Mouse (Mus musculus) lung, postnatal 0 days (tissue): Measurements from ENCODE around the gene Jmjd8. TPM values are rescaled to one million over a fixed set of nuclear protein-coding genes. Genes with fewer than 3 reads are reported as not detected.

ENCODE experiments used
- ATAC-seq: fragments of 200-750 bp; cut with Nextera tagmentation; 2 replicates; pipeline ENCODE4 v1.8.0; 2017; ENCODE audit warnings: moderate library complexity
- DNase-seq: peaks from one replicate; pipeline ENCODE4 v3.0.0-alpha.2; 2016; ENCODE audit warnings: low spot score
- H3K27ac ChIP-seq: fragments of 300-500 bp; sonication (generic); 2 replicates; pipeline ENCODE4 v1.5.1; 2014; ENCODE audit warnings: antibody characterized with exemption, mild to moderate bottlenecking, low read length, mixed read lengths
- H3K27me3 ChIP-seq: fragments of 300-500 bp; sonication (generic); replicated peaks from 2 replicates; pipeline ENCODE4 v1.6.1; 2014; ENCODE audit warnings: low read length, mixed read lengths; ENCODE audit not compliant: insufficient read depth
- H3K36me3 ChIP-seq: fragments of 300-500 bp; sonication (generic); 2 replicates; pipeline ENCODE4 v1.6.1; 2014; ENCODE audit warnings: low read length, mixed read lengths; ENCODE audit not compliant: insufficient read depth
- H3K4me1 ChIP-seq: fragments of 300-500 bp; sonication (generic); 2 replicates; pipeline ENCODE4 v1.6.1; 2014; ENCODE audit warnings: antibody characterized with exemption, low read depth, low read length, mixed read lengths; ENCODE audit not compliant: insufficient read depth
- H3K4me2 ChIP-seq: fragments of 300-500 bp; sonication (generic); replicated peaks from 2 replicates; pipeline ENCODE4 v1.6.1; 2014; ENCODE audit warnings: low read depth, mild to moderate bottlenecking, low read length, moderate library complexity, mixed read lengths
- H3K4me3 ChIP-seq: fragments of 300-500 bp; sonication (generic); 2 replicates; pipeline ENCODE4 v1.5.1; 2014; ENCODE audit warnings: low read depth, low read length
- H3K9ac ChIP-seq: fragments of 300-500 bp; sonication (generic); replicated peaks from 2 replicates; pipeline ENCODE4 v1.6.1; 2014; ENCODE audit warnings: low read depth, mild to moderate bottlenecking
- H3K9me3 ChIP-seq: fragments of 300-500 bp; sonication (generic); 2 replicates; pipeline ENCODE4 v1.6.1; 2016; ENCODE audit warnings: low read length, mixed read lengths
- CTCF ChIP-seq: IDR thresholded peaks from 2 replicates; pipeline ENCODE4 v1.5.1; 2016; ENCODE audit warnings: antibody characterized with exemption, mild to moderate bottlenecking
- EP300 ChIP-seq: IDR thresholded peaks from 2 replicates; pipeline ENCODE4 v1.6.1; 2016; ENCODE audit warnings: antibody characterized with exemption, mild to moderate bottlenecking, control low read depth
- WGBS: fragments of 180-500 bp; shearing (Covaris S2); extraction: QIAGEN DNeasy Blood & Tissue Kit; methylation state at CpG from one replicate; pipeline ENCODE4 v1.1.7; 2014; 5-methylcytosine and 5-hydroxymethylcytosine counted together
- microRNA-seq: library from miRNA; unstranded; fragments of <30 nt; microRNA quantifications from one replicate; pipeline ENCODE4, GENCODE M21; 2016
- polyA plus RNA-seq: library from polyadenylated mRNA; unstranded; fragments of >200 nt; fragmentation: Nextera tagmentation; extraction: Ambion mirVana; gene quantifications from 2 replicates; pipeline ENCODE4 v1.2.1, GENCODE M21; 2015

Jmjd8 gene
- polyA plus RNA-seq, 1 experiment from 2014 or later, result 28.0 TPM

DNA sequence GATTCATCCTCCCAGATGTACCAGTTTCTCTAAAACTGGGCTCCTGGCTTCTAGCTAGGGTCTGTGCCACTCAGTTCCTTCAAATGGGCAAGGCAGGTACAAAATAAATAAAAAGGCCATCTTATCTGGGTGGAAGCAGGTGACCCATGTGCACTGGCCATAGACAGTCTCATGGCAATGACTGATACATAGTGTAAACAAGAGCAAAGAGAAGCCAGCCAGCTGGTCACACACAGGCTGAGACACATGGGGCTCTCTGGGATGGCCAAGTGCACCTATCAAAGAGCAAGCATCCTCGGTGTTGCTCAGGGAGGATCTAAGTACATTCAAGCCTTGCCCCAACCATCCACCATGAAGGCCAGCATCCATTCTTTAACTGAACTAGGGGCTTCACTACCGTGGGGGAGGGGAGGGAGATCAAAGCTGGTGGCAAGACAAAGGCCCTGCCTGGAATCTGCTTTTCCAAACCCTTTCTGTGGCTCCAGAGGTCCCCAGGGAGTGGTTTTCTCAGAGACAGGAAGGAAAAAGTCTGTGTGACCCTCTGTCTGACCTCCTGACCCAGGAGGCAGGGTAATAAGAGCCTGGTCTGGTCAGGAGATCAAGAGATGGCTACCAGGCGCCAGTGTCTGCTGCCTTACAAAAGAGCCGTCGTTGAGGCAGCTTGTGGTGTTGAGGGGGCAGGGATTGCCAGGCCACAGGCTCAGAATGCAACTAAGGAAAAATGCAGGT lies 52.4 kb downstream of the Jmjd8 start:
- Histone ChIP-seq H3K27ac (no peak overlapping the region), H3K27me3 (no peaks in the 10 kb centered on the region), H3K9me3 (no peaks in the 10 kb centered on the region), H3K9ac (no peak overlapping the region), H3K4me1 (peaks cover 2% of the 10 kb centered on the region; the same call in 1 of the 2 replicates), H3K36me3 (peaks cover 9% of the 10 kb centered on the region; the same call in 1 of the 2 replicates), H3K4me3 (no peak overlapping the region), H3K4me2 (no peak overlapping the region)
- DNase-seq, result no peak
- TF ChIP-seq EP300 (no peak), CTCF (no peak)
- ATAC-seq, result no peak
- WGBS, result 25% methylated on average over 5 of the region's 5 CpGs

Small RNA genes lying within 50 kb of the gene (microRNA-seq; reads per million reads assigned to microRNA genes)
- gene Mir3082, result not detected
- gene Mir6966, result not detected

Other genes starting within 250 kb of the Jmjd8 start
- gene Lmf1, start 249.8 kb upstream of the Jmjd8 start, polyA plus RNA-seq, result 16.5 and 16.6 TPM in 2 replicates
- gene Gng13, start 111.7 kb upstream of the Jmjd8 start, polyA plus RNA-seq, result 3.8 and 4.4 TPM in 2 replicates
- 1.6 and 2.6 TPM in 2 replicates for gene Chtf18, start 101.4 kb upstream of the Jmjd8 start, polyA plus RNA-seq
- 15.2 and 18.1 TPM in 2 replicates for gene Rpusd1, start 101.2 kb upstream of the Jmjd8 start, polyA plus RNA-seq
- gene Mslnl, start 92.8 kb upstream of the Jmjd8 start, polyA plus RNA-seq, result 1.0 and 1.9 TPM in 2 replicates
- gene Msln, start 74.5 kb upstream of the Jmjd8 start, polyA plus RNA-seq, result 584 and 630 TPM in 2 replicates
- 23.8 and 24.1 TPM in 2 replicates for gene Narfl, start 55.1 kb upstream of the Jmjd8 start, polyA plus RNA-seq
- 42.7 and 45.4 TPM in 2 replicates for gene Haghl, start 43.2 kb upstream of the Jmjd8 start, polyA plus RNA-seq
- 5.8 and 7.7 TPM in 2 replicates for gene Ccdc78, start 42.3 kb upstream of the Jmjd8 start, polyA plus RNA-seq
- gene Fam173a, start 36.0 kb upstream of the Jmjd8 start, polyA plus RNA-seq, result 112 and 116 TPM in 2 replicates
- not detected in 2 replicates for gene AC134908.4, start 33.2 kb upstream of the Jmjd8 start, polyA plus RNA-seq
- gene Metrn, start 31.7 kb upstream of the Jmjd8 start, polyA plus RNA-seq, result 19.1 and 20.9 TPM in 2 replicates
- gene Fbxl16, start 19.8 kb upstream of the Jmjd8 start, polyA plus RNA-seq, result 0.43 and 0.70 TPM in 2 replicates
- 14.9 and 15.0 TPM in 2 replicates for gene Wdr24, start 5.2 kb upstream of the Jmjd8 start, polyA plus RNA-seq
- gene Stub1, start 4.5 kb downstream of the Jmjd8 start, polyA plus RNA-seq, result 196 and 198 TPM in 2 replicates
- gene Rhbdl1, start 8.4 kb downstream of the Jmjd8 start, polyA plus RNA-seq, result 1.4 and 1.7 TPM in 2 replicates
- gene Gm20683, start 12.9 kb downstream of the Jmjd8 start, polyA plus RNA-seq, result 0.86 and 1.1 TPM in 2 replicates
- 9.9 and 10.3 TPM in 2 replicates for gene Rhot2, start 16.0 kb downstream of the Jmjd8 start, polyA plus RNA-seq
- gene Wdr90, start 32.6 kb downstream of the Jmjd8 start, polyA plus RNA-seq, result 5.6 and 5.8 TPM in 2 replicates
- gene Mcrip2, start 39.9 kb downstream of the Jmjd8 start, polyA plus RNA-seq, result 16.5 and 19.5 TPM in 2 replicates
- gene Mettl26, start 46.2 kb downstream of the Jmjd8 start, polyA plus RNA-seq, result 48.7 and 50.7 TPM in 2 replicates
- gene Wfikkn1, start 52.0 kb downstream of the Jmjd8 start, polyA plus RNA-seq, result 0.24 and 0.26 TPM in 2 replicates
- gene Rab40c, start 90.9 kb downstream of the Jmjd8 start, polyA plus RNA-seq, result 19.3 and 21.7 TPM in 2 replicates
- gene Pigq, start 116.1 kb downstream of the Jmjd8 start, polyA plus RNA-seq, result 36.9 and 37.5 TPM in 2 replicates
- 4.5 and 4.9 TPM in 2 replicates for gene Nhlrc4, start 116.1 kb downstream of the Jmjd8 start, polyA plus RNA-seq
- gene A930017K11Rik, start 123.7 kb downstream of the Jmjd8 start, polyA plus RNA-seq, result not detected in 2 replicates
- gene Capn15, start 156.9 kb downstream of the Jmjd8 start, polyA plus RNA-seq, result 12.7 and 13.9 TPM in 2 replicates
- gene Rab11fip3, start 240.7 kb downstream of the Jmjd8 start, polyA plus RNA-seq, result 7.2 and 9.3 TPM in 2 replicates